Mouse (Mus musculus) CH12F3 (cell line): ENCODE results near the gene Fam198b.

Experiments
- in situ Hi-C: fragments of 300-500 bp; cut with MboI; formaldehyde crosslinking; loops from 2 replicates; pipeline ENCODE4 v1.14.3; 2020; ENCODE audit warnings: low sequenced_read_pairs

Fam198b gene

GRCm38 (mm10) chr3:79977656-79978450 is 93.5 kb downstream of the Fam198b start:
- in situ Hi-C loops = no loop called here

- in situ Hi-C loops = no loop called here
These were observed 96.4 kb downstream of the Fam198b start for GRCm38 (mm10) chr3:79980714-79981113.

- in situ Hi-C loops = no loop called here
These were observed 99.7 kb downstream of the Fam198b start for GRCm38 (mm10) chr3:79983961-79984419.

GRCm38 (mm10) chr3:79984542-79984941 is 100.2 kb downstream of the Fam198b start:
- in situ Hi-C loops = no loop called here

- in situ Hi-C loops = no loop called here
These were observed 104.9 kb downstream of the Fam198b start for GRCm38 (mm10) chr3:79989250-79989649.

- in situ Hi-C loops = no loop called here
These were observed 105.6 kb downstream of the Fam198b start for GRCm38 (mm10) chr3:79989911-79990310.

GRCm38 (mm10) chr3:79990480-79990879 is 106.1 kb downstream of the Fam198b start:
- in situ Hi-C loops = no loop called here

- in situ Hi-C loops = no loop called here
These were observed 109.8 kb downstream of the Fam198b start for GRCm38 (mm10) chr3:79994029-79994539.

GRCm38 (mm10) chr3:79995726-79996125 is 111.4 kb downstream of the Fam198b start:
- in situ Hi-C loops = no loop called here
